Mouse (Mus musculus) thymus, postnatal 4 days (tissue): ENCODE measurements around the gene Lrrc8a.

Experiments used
- DNase-seq: peaks from one replicate; pipeline ENCODE4 v3.0.0; 2021

Lrrc8a gene

GRCm38 (mm10) chr2:30237199-30237880 lies at the start of gene Lrrc8a:
Gene Lrrc8a, plus strand, starts transcription at chr2:30237715.
- peak; percentile 100 for DNase-seq

GRCm38 (mm10) chr2:30191790-30192580 lies 45.5 kb upstream of the Lrrc8a start:
- DNase-seq, result no peak

- no peak for DNase-seq
These were observed 42.9 kb upstream of the Lrrc8a start for GRCm38 (mm10) chr2:30194656-30195055.

GRCm38 (mm10) chr2:30198021-30198420 lies 39.5 kb upstream of the Lrrc8a start:
- no peak for DNase-seq

- DNase-seq, result no peak
These were observed 37.5 kb upstream of the Lrrc8a start for GRCm38 (mm10) chr2:30199984-30200383.

- no peak for DNase-seq
These were observed 37.1 kb upstream of the Lrrc8a start for GRCm38 (mm10) chr2:30200388-30200925.

GRCm38 (mm10) chr2:30203439-30203838 lies 34.1 kb upstream of the Lrrc8a start:
- DNase-seq, result peak; percentile 67

GRCm38 (mm10) chr2:30205255-30205628 lies 32.3 kb upstream of the Lrrc8a start:
- peak; percentile 39 for DNase-seq

GRCm38 (mm10) chr2:30205629-30206357 lies 31.7 kb upstream of the Lrrc8a start, which contains the start of gene Kyat1:
Gene Kyat1, minus strand, starts transcription at chr2:30205847.
- peak; percentile 95 for DNase-seq

- DNase-seq, result no peak
These were observed 30.1 kb upstream of the Lrrc8a start for GRCm38 (mm10) chr2:30207401-30207800.

- DNase-seq, result no peak
These were observed 29.6 kb upstream of the Lrrc8a start for GRCm38 (mm10) chr2:30207886-30208285.

- no peak for DNase-seq
These were observed 25.9 kb upstream of the Lrrc8a start for GRCm38 (mm10) chr2:30211408-30212168.

GRCm38 (mm10) chr2:30212169-30212545 lies 25.4 kb upstream of the Lrrc8a start:
- no peak for DNase-seq

GRCm38 (mm10) chr2:30212951-30213350 lies 24.6 kb upstream of the Lrrc8a start:
- no peak for DNase-seq

- no peak for DNase-seq
These were observed 22.8 kb upstream of the Lrrc8a start for GRCm38 (mm10) chr2:30214745-30215144.

GRCm38 (mm10) chr2:30215493-30215892 lies 22.0 kb upstream of the Lrrc8a start:
- DNase-seq, result no peak

GRCm38 (mm10) chr2:30216293-30216692 lies 21.2 kb upstream of the Lrrc8a start:
- no peak for DNase-seq

- DNase-seq, result no peak
These were observed 1.9 kb upstream of the Lrrc8a start for GRCm38 (mm10) chr2:30235593-30235992.

GRCm38 (mm10) chr2:30236426-30237198 lies 903 bp upstream of the Lrrc8a start:
- DNase-seq, result no peak

GRCm38 (mm10) chr2:30237881-30238280 lies 366 bp downstream of the Lrrc8a start:
- DNase-seq, result peak; percentile 84

GRCm38 (mm10) chr2:30238906-30239465 lies 1.5 kb downstream of the Lrrc8a start:
- no peak for DNase-seq
